Mouse (Mus musculus): ENCODE data around the gene Tmbim4. TPM values are rescaled to one million over a fixed set of nuclear protein-coding genes. Genes with fewer than 3 reads are reported as not detected.

Gene Tmbim4
- polyA plus RNA-seq, 1 experiment from 2014 or later, result 181 TPM

DNA sequence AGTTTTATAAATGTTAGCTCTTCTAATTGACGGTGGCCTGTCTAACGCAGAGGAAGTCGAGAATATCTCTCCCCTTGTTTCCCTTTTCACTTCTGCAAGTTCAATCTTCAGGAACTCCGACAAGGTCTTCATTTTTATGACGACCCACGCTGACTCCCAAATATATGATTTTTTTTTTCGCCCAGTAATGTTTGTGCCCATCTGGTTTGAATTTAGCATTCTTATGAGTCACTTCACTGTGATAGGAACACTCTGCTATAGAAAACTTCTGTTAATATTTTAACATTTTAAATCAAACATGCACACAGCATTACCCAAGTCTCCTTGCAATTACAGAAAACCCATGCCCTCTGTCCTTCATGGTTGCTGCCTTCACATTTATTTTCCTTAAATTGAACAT, 71.9 kb downstream of the Tmbim4 start:
- H3K27ac ChIP-seq (replicated peaks), result no peak overlapping the region
- H3K4me3 ChIP-seq (ENCODE audit: low read depth, low read length), result no peak overlapping the region
- no peak for ATAC-seq (ENCODE audit: low FRiP score, low TSS enrichment)
- peaks cover 4% of the 10 kb centered on the region; the same call in 1 of the 2 replicates for H3K4me1 ChIP-seq (replicated peaks; ENCODE audit: control insufficient read depth, insufficient read depth)
- no peaks in the 10 kb centered on the region for H3K9me3 ChIP-seq (ENCODE audit: control insufficient read depth, low read length)
- DNase-seq (ENCODE audit: low spot score), result no peak
- WGBS, result 84% methylated on average over 7 of the region's 7 CpGs
- no peak for TF ChIP-seq CTCF (IDR thresholded peaks at IDR 0.05; ENCODE audit: low read depth)
- no peak for TF ChIP-seq EP300 (optimal IDR thresholded peaks at IDR 0.05)
- H3K27me3 ChIP-seq (ENCODE audit: control insufficient read depth, insufficient read depth, low read length), result no peaks in the 10 kb centered on the region
- H3K4me2 ChIP-seq (replicated peaks; ENCODE audit: low read depth), result no peak overlapping the region
- H3K36me3 ChIP-seq (ENCODE audit: control insufficient read depth, insufficient read depth, low read length), result no peaks in the 10 kb centered on the region
- no peak overlapping the region for H3K9ac ChIP-seq (ENCODE audit: low read length)

Other genes with a start within 250 kb of the Tmbim4 start
- 2.7 and 3.1 TPM in 2 replicates for gene Helb, start 88.6 kb upstream of the Tmbim4 start, polyA plus RNA-seq (2015; fragmentation: Nextera tagmentation; extraction: Ambion mirVana)
- gene Irak3, start 540 bp downstream of the Tmbim4 start, polyA plus RNA-seq (2015; fragmentation: Nextera tagmentation; extraction: Ambion mirVana), result 0.74 and 0.75 TPM in 2 replicates
- gene Llph, start 25.5 kb downstream of the Tmbim4 start, polyA plus RNA-seq (2015; fragmentation: Nextera tagmentation; extraction: Ambion mirVana), result 46.6 and 47.5 TPM in 2 replicates